Mouse (Mus musculus) testis, postnatal 10 days (tissue): ENCODE data around the gene Adamts15.

Experiments used
- DNase-seq: peaks from one replicate; pipeline ENCODE4 v3.0.0; 2021; ENCODE audit warnings: low spot score

Adamts15 gene

GRCm38 (mm10) chr9:30879248-30879946 lies 42.9 kb downstream of the Adamts15 start:
- no peak for DNase-seq

- no peak for DNase-seq
Observed at GRCm38 (mm10) chr9:30876552-30876951, 45.7 kb downstream of the Adamts15 start.

GRCm38 (mm10) chr9:30855837-30856236 lies 66.4 kb downstream of the Adamts15 start:
- no peak for DNase-seq

DNA sequence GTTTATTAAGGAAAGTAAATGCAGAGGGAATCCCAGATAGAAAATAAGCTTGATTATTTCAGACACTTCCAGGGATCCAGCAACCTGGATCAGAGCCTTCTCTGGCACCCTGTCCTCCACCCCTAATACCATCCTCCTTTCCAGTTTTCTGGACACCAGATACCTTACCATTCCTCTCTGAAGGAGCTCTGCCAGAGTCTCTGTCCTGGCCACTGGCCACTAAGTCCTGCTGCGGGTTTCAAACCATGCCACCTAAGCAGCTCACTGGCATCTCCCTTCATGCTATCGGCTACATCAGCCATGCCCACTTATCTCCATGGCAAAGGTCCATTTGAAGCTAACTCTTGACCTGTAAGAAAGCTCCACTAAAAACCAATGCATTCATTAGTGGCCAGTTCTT lies 70.4 kb downstream of the Adamts15 start:
- no peak for DNase-seq

- DNase-seq, result no peak
Observed at GRCm38 (mm10) chr9:30849951-30850350, 72.3 kb downstream of the Adamts15 start.

DNA sequence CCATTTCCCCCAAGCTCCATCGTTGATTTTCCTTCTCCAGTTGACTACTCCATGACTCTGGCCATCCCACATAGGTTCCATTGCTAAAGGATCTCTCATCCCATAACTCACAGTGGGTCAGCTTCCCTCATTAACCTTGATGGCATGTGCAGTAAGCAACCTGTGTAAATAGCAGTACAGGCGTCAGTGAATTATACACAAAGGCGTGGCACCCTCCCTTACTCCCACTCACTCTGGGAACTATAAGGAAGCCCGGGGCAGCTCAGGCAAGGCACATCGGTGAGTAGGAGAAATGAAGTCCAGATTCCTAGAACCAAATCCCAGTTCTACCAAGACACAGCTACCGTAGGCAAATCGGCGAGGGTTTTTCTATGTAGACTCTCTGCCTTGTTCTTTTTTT lies 72.8 kb downstream of the Adamts15 start:
- no peak for DNase-seq
